Mouse (Mus musculus) adipocyte (in vitro differentiated cells): ENCODE measurements around the gene Gm43738.

Experiments
- DNase-seq: peaks from one replicate; pipeline ENCODE4 v3.0.0-alpha.2; 2016; ENCODE audit warnings: low spot score

Gene Gm43738

DNA sequence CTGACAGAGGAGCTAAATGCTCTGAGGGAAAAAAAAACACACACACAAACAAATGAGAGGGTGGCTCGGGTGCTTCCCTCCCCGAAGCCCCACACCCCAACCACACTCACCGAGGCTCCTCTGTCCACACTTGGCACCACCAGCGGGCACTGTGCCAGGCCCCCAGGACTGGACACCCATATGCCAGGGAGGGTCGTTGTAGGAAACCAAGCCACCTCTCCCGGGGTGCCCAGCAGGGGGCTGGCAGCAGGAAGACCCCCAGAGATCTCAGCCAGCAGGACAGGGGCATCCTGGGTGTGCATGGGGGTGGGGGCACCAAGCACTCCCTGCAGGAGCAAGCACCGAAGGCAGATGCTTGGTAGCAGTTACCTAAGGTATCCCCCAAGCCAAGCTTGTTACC lies at the start of gene Gm43738:
Gene Gm43738 (minus strand): TSS at position 289 of the 400 bp plus-strand sequence.
- DNase-seq = no peak

DNA sequence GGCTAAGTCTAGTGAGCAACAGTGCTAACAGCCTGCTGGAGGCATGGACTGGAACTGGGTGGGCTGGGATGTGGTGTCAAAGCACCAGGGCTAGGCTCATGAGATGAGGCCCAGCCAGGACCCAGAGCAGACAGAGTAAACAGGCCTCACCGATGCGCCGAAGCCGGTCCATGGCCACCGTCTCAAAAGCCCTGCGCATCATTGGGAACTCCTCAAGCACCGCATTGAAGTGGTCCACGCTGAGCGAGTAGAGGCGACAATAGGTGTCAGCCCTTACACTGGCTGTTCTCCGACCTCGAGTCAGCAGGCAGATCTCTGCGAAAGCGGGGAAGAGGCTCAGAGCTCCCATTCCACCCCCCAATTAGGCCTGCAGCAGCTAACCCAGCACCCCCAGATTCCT lies 47.7 kb upstream of the Gm43738 start:
- DNase-seq = no peak

DNA sequence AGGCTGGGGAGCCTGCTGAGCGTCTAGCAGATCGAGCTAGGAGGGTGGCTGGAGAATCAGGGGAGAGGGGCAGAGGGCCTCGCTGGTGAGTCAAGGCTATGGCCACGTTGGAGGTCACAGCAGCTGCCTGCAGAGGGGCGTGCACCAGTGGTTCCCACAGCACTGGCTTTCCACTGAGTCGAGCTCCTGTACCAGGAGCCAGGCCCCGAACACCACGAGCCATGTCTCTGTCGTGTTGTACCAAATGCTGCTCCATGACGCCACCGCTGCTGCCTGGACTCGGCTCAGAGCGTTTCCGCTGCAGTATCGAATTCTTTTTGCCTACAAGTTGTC lies 47.0 kb upstream of the Gm43738 start:
- DNase-seq = no peak

DNA sequence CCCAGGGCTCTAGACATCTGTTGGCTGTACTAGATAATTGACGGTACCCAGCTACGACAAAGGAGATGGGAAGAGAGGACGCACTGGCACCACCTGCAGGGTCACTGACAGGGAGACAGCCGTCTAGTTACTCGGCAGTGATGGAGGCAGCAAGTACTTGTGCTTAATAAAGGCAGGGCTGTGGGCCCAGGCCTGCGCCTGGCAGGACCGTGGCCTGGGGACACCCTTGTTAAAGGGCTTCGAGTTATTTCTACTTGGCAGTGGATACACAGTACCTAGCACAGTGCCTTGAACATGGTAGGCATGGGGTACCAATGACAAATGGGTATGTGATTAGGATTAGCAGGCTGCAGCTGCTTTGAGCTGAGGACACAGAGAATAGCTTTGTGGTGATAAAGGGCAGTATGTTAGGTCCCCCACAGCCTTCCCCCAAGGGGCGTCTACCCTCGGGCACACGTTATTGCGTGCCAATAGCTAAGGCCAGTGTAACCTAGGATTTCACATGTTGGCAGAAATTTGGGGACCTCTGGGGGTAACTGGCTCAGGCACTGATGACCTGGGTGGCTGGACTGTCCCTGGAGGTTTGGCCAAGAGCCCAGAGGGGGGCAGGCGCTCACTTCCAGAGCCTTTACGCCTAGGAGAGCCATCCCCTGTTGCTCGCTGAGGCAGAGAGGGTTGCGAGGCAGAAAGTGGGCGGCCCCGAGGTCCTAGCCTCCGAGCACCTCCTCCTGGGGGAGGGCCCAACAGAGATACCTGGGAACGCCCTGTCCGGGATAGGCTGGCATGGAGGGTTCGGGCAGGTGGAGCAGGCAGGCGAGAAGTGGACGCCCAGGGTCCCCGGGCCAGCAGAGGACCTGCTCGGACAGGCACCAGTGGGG lies 46.4 kb upstream of the Gm43738 start:
- DNase-seq = no peak

DNA sequence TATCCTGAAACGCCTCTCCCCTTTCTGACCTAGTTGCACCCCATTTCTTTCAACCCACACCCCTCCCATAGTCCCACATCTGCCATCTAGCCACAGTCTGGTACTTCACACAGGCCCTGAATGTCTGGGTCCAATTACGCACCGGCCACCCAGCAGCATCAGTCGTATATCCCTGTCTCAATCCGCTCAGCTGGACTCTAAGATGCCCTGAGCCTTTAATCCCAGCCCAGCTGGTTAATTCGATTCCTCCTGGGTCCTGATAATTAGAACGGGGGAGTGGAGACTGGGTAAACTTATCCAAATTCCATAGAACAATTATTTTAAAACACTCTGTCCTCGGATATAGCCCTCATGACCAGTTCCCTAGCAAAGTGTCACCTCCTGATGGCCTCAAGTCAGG lies 44.7 kb upstream of the Gm43738 start:
- no peak for DNase-seq

DNA sequence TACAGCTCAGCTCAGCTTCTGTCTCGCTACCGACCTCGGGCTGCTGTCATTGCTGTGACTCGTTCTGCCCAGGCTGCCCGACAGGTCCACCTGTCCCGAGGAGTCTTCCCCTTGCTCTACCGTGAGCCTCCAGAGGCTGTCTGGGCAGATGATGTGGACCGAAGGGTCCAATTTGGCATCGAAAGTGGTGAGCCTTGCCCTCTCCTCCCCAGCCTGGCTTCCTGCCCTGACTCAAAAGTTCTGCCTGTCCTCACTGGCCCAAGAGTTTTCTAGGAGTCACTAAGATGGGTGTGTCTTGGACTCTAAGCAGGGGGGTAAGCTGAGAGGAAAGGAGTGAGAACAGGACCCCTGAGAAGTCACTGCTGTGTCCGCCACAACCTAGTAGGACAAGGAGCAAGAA lies 43.9 kb upstream of the Gm43738 start:
- DNase-seq = no peak

DNA sequence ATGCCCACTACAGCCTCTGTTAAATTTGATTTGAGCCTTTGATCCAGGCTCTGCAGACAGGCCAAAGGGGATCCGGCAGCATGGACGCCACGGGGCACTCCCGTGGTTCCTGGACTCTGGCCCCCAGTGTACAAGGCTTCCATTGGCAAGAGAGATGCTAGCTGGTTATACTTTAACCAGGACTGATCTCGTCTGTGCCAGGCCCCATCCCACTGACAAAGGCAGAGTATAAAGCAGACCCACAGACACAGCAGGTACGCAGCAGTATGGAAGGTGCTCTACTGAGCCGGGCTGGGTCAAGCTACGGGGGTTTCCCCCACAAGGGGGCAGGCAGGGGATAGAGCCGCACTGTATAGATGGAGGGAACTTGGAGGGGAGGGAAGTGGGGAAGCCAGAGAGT lies 35.5 kb upstream of the Gm43738 start:
- DNase-seq = no peak

DNA sequence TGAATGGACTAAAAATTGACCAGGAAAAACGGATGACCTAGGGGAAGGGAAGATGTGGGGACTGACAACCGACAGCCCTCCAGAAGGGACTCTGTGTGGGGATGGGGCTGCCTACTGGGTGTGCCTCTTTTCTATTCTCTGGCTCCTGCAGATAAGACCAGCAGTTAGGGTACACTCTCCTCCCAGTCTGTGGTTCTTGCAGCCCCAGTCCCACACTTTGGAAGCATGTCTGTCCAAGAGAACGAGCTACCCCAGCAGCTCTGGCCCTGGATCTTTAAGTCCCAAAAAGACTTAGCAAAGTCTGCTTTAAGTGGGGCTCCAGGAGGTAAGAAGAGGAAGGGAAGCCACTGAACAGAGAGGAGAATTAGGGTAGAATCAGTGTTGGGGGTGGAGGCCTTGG lies 35.1 kb upstream of the Gm43738 start, which contains the start of gene Pklr:
Gene Pklr (plus strand): TSS at position 185 of the 400 bp plus-strand sequence.
- DNase-seq = no peak

DNA sequence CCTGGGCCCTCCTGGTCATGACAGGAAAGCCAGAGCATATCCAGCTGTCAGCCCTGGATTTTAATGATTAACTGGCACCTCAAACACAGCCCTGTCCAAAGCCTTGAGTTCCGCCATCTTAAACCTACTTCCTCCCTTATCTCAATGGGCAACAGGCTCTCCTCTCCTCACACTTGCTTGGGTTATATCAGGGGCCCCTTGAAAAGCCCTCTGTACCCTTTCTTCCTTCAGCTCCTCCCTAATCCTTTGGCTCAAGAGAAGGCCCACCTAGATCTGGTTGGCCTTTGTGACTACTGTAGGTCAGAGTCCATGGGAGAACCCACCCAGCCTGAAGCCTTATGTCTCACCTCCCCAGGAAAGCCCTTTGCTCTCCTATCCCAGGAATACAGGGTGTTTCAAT lies 32.9 kb upstream of the Gm43738 start:
- no peak for DNase-seq

DNA sequence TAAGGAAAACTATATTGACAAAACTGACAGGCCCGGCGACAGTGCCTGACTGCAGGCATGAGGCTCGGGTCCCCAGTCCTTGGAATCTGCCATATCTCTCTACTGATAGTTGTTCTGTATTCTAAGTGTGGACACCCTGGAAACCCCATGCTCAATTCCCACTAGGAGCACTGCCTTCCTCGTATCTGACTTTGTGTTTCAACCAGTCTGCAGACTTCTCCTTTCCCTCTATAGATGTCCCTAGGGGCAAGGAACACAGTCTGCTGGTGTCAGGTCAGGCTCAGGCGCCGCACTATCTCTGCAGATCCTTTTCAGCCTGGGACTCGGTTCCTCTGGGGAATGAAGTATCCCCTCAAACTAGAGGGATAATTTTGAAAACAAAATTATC lies 32.2 kb upstream of the Gm43738 start:
- no peak for DNase-seq

DNA sequence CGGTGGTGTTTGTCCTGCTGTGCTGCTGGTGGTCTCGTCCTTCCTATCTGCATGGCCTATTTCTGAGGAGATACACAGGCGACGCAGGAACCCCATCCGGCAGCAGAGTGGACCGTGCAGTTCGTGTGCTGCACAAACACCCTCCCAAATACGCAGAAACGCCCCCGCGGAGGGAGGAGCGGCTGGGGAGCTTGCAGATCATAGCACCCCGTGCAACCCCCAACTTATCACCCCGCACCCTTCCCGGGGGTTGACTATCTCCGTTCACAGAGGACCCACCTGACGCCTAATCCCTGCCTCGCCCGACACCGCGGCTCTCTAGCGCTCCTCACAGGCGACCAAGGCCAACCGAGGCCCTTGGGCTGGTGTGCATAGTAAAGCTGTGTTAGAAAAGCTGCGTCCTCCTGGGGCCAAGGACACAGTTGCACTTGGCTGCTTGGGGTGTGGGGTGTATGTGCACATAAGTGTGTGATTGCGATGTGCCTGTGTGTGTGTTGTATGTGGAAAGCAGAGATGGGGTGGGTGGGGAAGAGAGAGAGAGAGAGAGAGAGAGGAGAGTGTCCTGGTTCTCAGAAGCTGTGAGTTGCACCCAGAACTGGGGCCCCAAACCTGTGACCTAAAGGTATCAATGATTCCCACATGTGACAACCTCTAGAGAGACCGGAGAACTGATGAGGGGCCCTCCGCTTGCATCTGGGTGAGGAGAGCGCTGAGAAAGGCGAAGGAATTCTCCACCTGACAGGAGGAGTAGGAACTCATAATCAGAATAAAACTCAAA lies 31.6 kb upstream of the Gm43738 start:
- no peak for DNase-seq

DNA sequence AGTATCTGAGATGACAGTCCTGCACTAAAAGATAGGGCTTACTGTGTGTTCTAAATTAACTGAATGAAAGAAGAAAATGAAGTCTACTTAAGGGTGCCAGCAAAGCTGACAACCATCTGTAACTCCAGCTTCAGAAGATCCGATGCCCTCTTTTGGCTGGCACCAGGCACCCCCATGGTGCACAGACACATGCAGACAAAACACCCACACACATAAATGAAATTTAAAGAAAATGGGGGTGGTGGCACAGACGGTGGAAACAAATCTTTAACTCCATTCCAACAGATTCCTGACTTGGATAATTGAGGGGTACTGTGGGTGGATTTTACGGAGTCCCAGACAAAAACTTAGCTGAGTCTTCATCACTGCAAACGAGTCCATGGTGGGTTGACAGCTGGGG lies 30.9 kb upstream of the Gm43738 start:
- DNase-seq = no peak

DNA sequence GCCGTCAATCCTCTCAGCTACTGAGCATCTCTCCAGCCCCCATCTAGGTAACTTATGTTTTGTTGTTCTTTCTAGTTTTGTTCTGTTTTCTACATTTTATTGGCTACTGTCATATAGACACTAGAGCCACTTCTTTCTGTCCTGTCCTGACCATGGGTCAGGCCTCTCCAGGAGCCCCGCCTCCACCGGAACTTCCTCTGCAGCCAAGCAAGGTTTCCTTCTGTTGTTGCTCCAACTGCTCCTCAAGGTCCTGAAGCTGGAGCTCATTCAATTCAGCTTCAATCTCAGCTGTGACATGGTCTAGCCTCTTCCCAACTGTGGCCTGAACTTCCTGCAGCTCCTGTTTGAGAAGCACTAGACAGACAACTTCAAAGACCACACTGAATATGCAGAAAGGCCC lies 29.0 kb upstream of the Gm43738 start:
- DNase-seq = no peak

DNA sequence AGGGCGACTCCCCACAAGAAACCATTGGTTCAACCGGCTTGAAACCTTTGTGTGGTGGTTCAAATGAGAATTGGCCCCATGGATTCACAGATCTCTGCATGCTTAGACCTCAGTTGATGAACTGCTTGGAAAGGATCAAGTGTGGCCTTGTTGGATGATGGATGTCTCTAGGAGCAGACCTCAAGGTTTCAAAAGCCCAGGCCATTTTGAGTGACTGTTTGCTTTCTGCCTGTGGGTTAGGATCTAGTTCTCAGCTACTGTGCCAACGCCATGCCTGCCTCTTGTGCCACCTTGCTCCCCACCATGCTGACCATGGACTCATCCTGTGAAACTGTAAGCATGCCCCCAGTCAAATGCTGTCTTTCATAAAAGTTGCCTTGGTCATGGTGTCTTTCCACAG lies 25.1 kb upstream of the Gm43738 start:
- no peak for DNase-seq

DNA sequence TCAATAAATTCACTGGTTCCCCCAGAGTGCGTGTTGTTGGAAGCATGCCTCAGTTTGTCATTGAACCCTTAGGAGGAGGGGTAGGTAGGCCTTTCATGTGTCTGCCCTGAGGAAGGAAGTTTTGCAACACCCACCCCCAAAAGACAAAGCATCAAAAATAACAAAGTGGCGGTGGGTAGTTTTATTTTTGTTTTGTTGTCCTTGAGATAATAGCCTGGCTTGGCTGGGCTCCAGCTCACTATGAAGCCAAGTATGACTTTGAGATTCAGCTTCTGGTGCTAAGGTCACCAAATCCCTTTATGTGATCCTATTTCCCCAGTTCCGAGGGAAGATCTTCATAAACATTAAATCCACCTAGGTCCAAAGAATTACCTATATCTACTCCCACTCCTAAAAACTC lies 23.3 kb upstream of the Gm43738 start:
- DNase-seq = peak; percentile 46

DNA sequence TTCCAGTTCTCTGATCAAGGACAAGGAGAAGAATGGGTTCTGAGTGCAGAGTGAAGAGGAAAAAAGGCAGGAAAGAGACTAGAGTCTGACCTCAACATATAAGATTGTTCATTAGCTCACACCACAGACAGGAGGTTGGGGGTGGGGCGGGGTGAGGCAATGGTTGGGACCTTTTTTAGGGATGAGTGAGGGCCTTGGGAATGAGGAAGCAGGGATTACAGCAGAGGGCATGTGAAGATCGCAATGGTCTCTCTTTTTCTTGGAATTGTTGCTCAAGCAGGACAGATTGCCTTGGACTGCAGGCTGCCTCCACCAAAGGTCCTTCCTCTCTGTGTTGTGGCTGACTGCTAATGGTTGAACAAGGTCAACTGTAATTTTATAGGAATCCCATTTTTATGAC lies 22.4 kb upstream of the Gm43738 start:
- peak; percentile 25 for DNase-seq

DNA sequence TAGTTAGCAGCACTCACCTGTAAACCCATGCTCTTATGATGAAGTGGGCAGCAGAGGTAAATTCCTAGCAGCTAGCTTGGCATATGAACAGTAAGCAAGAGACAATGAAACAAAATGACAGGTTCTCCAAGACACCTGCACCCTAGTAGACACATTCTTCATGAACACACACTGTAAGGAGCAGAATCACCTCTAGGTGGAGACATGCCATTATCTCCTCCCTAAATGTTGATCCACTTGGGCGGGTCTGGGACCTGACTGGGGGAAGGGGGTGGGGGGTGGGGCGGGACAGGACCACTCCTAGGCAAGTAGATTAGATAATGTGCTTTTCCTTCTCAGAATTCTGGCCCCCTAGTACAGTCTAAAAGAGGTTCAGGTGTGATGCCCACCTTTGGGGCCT lies 14.6 kb upstream of the Gm43738 start:
- peak; percentile 48 for DNase-seq

DNA sequence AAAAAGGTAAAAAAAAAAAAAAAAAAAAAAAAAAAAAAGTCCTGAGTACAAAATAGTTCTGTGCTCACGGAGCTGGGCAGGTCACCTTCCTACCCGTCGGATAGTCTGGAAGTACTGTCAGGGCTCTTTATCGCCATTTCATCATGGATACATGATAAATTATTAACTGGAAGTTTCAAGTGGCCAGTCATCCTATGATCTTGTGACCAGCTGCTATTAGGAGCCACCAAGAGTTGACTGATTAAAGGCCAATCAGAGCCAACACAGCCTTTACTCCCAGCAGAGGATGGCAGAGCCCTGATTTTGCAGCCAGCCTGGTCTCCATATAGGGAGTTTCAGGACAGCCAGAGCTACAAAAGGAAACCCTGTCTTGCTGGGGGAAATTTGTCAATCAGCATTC lies 12.2 kb upstream of the Gm43738 start:
- no peak for DNase-seq

DNA sequence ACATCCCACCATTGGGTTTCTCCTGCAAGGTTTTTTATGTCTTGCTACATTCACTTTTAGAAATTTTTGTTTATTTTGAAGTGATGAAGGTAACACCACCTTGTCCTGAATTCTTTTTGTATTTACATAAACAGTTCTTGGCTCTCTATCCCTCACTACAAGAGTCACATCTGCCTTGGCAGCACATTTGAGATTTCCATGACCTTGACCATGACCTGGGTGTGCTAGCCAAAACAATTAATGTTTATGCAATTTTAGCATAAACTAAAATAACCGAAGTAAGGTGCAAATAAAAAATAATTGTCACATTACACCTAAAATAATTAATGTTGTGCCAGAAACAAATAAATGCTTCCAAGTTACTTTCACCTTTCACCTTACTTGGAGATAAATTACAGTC lies 7.2 kb upstream of the Gm43738 start:
- DNase-seq = no peak

DNA sequence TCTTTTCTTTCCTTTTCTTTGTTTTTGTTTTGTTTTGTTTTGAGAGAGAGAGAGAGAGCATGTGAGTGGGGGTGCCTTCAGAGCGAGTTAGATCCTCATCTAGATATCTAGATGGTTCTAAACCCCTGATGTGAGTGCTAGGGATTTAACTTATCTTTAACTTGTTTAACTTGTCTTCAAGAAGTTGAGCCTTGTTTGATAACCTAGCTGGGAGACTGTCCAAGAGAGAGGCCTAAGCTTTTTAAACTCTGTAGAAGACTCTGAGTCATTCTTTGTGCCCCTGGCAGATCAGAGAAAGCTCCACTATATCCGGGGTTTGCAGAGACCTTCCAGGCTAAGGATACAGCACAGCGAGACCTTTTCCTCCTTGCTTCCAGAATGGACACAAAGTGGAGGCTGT lies 6.6 kb upstream of the Gm43738 start:
- DNase-seq = no peak

DNA sequence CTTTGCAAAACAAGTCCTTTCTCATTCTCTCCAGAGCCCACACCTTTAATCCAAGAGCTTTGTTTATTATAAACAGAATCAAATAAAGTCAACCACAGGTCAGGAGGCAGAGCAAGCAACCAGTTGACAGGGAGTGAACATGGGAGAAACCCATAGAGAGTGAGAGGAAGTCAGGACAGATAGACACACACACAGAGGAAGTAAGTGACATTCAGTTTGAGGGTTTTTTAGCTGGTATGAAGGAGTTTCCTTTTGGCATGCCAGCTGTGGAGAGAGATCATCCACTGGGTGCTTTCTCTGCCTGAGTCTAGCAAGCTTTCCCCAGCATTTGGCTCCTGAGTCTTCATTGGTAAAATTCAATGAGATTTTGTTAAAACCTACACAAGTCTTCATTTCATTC lies 6.0 kb upstream of the Gm43738 start:
- no peak for DNase-seq

DNA sequence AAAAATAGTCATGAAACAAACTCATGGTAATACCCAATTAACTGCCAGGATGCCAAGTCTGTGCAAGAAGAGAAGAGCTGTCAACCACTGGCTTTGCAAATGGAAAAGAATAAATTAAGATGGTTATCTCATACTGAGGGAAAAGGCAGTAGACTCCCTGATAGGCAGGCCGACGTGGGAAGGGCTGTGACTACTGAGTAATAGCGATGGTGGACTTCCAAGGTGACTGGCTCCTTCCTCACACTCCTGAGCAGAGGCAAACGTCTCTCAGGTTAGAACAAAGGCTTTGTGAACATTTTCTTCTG lies 2.3 kb upstream of the Gm43738 start:
- no peak for DNase-seq

DNA sequence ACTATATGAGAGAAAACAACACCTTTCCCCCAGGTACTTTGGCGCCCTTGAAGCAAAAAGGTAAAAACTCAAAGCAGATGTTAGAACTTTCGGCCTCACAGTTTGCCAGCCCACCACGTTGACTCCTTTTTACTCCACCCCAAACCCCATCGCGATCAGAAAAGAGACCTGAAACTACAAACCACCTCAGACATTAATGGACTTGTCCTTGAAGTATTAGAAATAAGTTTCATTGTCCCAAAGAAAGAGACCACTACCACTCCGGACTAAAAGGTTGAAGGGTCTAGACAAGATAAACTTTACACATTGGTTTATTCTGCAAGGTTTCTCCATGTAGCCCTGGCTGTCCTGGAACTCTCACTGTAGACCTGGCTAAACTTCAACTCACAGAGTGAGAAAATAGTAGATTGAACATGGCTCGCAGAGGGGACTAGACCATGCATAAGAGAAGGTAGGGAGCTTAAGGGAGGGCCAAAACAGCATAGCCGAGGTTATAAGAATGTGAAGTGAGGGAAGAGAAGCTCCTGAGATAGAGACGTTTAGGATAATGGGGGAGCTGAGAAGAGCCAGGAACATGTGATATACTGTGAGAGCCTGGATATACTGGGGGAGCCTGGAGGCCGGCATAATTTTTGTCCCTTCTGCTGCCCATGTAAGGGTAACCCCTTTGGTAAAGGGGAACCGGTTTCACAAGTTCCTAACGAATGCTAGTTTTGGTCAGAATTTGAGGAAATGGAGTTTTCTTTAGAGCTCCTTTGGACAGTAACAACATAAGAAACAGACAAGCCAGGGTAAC lies 1.8 kb upstream of the Gm43738 start:
- no peak for DNase-seq
